ENCODE assay signal across 17 mouse cellular contexts in genomic region chr9:108858792-108859527, GRCm38 (mm10). TPM values are rescaled to one million over a fixed set of nuclear protein-coding genes. Genes with fewer than 3 reads are reported as not detected.
"Had no signal": no experiment of that assay in that cellular context is flagged by ENCODE, and none has a peak within 500 bp of the region (broad histone marks: within the 10 kb centered on the region; RNA-seq: fewer than 3 reads in every experiment).

No protein-coding gene starts in this region.

- ATAC-seq: lung, postnatal 0 days; midbrain, embryonic 15.5 days had no signal

- H3K27ac ChIP-seq: layer of hippocampus, adult 2 months; limb, embryonic 12.5 days; midbrain, embryonic 15.5 days; neural tube, embryonic 12.5 days had no signal

- H3K27me3 ChIP-seq: limb, embryonic 12.5 days; liver, embryonic 13.5 days; neural tube, embryonic 12.5 days had no signal

- H3K9me3 ChIP-seq: limb, embryonic 12.5 days; liver, embryonic 13.5 days; midbrain, embryonic 15.5 days; neural tube, embryonic 12.5 days had no signal

- H3K4me3 ChIP-seq: layer of hippocampus, adult 2 months; limb, embryonic 12.5 days; liver, embryonic 13.5 days; midbrain, embryonic 15.5 days; neural tube, embryonic 12.5 days had no signal

- DNase-seq: kidney, postnatal 10 days; kidney, postnatal 4 days; liver, embryonic 13.5 days; lung, adult 2 months; lung, postnatal 36 days; spleen, adult 18-20 months; thymus, adult 18-20 months; thymus, postnatal 14 days had no signal

- H3K9ac ChIP-seq: limb, embryonic 12.5 days; liver, embryonic 13.5 days; midbrain, embryonic 15.5 days; neural tube, embryonic 12.5 days had no signal

- H3K4me2 ChIP-seq: limb, embryonic 12.5 days; liver, embryonic 13.5 days; midbrain, embryonic 15.5 days; neural tube, embryonic 12.5 days had no signal

RNA-seq across cellular contexts. Expression of gene Tmem89, which starts 55.5 kb away (rescaled TPM):
- total RNA-seq: monocyte, adult 5-6 weeks; neutrophil, adult 5-6 weeks had no signal
- polyA plus RNA-seq: kidney, embryonic 14.5 days; limb, embryonic 12.5 days; liver, embryonic 13.5 days; neural tube, embryonic 12.5 days; stomach, embryonic 14.5 days had no signal
